Mouse (Mus musculus): ENCODE data around the gene Trappc13. TPM values are rescaled to one million over a fixed set of nuclear protein-coding genes. Genes with fewer than 3 reads are reported as not detected.

Gene Trappc13
- polyA plus RNA-seq, 1 experiment from 2014 or later = 30.8 TPM

DNA sequence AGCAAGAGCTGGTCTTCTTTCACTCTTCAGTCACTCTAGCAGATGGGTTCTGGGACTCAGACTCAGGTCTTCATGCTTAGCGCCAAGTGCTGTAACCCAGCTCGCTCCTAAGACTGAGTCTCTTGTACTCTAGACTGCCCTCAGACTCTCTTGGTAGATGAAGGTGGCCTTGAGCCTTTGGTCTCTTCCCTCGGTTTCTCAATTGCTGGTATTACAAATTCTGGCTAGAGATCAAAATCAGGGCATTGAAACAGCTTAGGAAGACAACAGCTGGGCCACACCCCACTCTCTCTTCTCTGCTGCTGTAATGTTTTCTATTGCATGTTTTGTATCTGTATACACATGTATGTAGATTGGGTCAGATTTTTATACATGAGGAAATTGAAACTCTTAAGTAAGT, 32.6 kb downstream of the Trappc13 start:
- no peak overlapping the region for H3K4me3 ChIP-seq (ENCODE audit: low read depth, low read length)
- no peak overlapping the region for H3K4me2 ChIP-seq (replicated peaks; ENCODE audit: low read depth, low read length)
- H3K9ac ChIP-seq (replicated peaks; ENCODE audit: low read depth) = no peak overlapping the region
- no peaks in the 10 kb centered on the region for H3K4me1 ChIP-seq (ENCODE audit: insufficient read depth, low read depth, low read length)
- DNase-seq (ENCODE audit: low spot score) (no peak), ATAC-seq (no peak)
- H3K36me3 ChIP-seq (ENCODE audit: insufficient read depth, low read length) = peaks cover 30% of the 10 kb centered on the region; the same call in 1 of the 2 replicates
- WGBS = 90% methylated on average over 3 of the region's 3 CpGs
- H3K27me3 ChIP-seq (replicated peaks; ENCODE audit: insufficient read depth, low read length) = no peaks in the 10 kb centered on the region
- H3K27ac ChIP-seq (ENCODE audit: low read length) = no peak overlapping the region
- no peaks in the 10 kb centered on the region for H3K9me3 ChIP-seq (ENCODE audit: low read length)
- TF ChIP-seq CTCF (IDR thresholded peaks at IDR 0.05) (no peak), EP300 (IDR thresholded peaks at IDR 0.05) (no peak)

- no peak for TF ChIP-seq CTCF (IDR thresholded peaks at IDR 0.05)
- TF ChIP-seq EP300 (IDR thresholded peaks at IDR 0.05) = no peak
- 77% methylated on average over 9 of the region's 9 CpGs for WGBS
- Histone ChIP-seq H3K4me2 (replicated peaks; ENCODE audit: low read depth, low read length) (no peak overlapping the region), H3K27me3 (replicated peaks; ENCODE audit: insufficient read depth, low read length) (no peaks in the 10 kb centered on the region), H3K27ac (ENCODE audit: low read length) (no peak overlapping the region), H3K4me1 (ENCODE audit: insufficient read depth, low read depth, low read length) (no peaks in the 10 kb centered on the region), H3K9ac (replicated peaks; ENCODE audit: low read depth) (no peak overlapping the region), H3K4me3 (ENCODE audit: low read depth, low read length) (no peak overlapping the region), H3K36me3 (ENCODE audit: insufficient read depth, low read length) (peaks cover 30% of the 10 kb centered on the region; the same call in 1 of the 2 replicates), H3K9me3 (ENCODE audit: low read length) (no peaks in the 10 kb centered on the region)
- DNase-seq (ENCODE audit: low spot score) = no peak
- no peak for ATAC-seq
Measured at GRCm38 (mm10) chr13:104144871-104145270, 33.4 kb downstream of the Trappc13 start.

GRCm38 (mm10) chr13:104139369-104140209, 38.7 kb downstream of the Trappc13 start:
- ATAC-seq (peak; percentile 63), DNase-seq (ENCODE audit: low spot score) (peak; percentile 85)
- 31% methylated on average over 13 of the region's 13 CpGs for WGBS
- H3K4me3 ChIP-seq (ENCODE audit: low read depth, low read length) = no peak overlapping the region
- no peaks in the 10 kb centered on the region for H3K4me1 ChIP-seq (ENCODE audit: insufficient read depth, low read depth, low read length)
- H3K9me3 ChIP-seq (ENCODE audit: low read length) = no peaks in the 10 kb centered on the region
- H3K36me3 ChIP-seq (ENCODE audit: insufficient read depth, low read length) = peaks cover 19% of the 10 kb centered on the region; the same call in 1 of the 2 replicates
- H3K27ac ChIP-seq (ENCODE audit: low read length) = no peak overlapping the region
- H3K27me3 ChIP-seq (replicated peaks; ENCODE audit: insufficient read depth, low read length) = no peaks in the 10 kb centered on the region
- H3K4me2 ChIP-seq (replicated peaks; ENCODE audit: low read depth, low read length) = peak overlapping the region; percentile 20; the same call in 1 of the 2 replicates
- H3K9ac ChIP-seq (replicated peaks; ENCODE audit: low read depth) = no peak overlapping the region
- TF ChIP-seq CTCF (IDR thresholded peaks at IDR 0.05) = peak; percentile 89
- no peak for TF ChIP-seq EP300 (IDR thresholded peaks at IDR 0.05)

DNA sequence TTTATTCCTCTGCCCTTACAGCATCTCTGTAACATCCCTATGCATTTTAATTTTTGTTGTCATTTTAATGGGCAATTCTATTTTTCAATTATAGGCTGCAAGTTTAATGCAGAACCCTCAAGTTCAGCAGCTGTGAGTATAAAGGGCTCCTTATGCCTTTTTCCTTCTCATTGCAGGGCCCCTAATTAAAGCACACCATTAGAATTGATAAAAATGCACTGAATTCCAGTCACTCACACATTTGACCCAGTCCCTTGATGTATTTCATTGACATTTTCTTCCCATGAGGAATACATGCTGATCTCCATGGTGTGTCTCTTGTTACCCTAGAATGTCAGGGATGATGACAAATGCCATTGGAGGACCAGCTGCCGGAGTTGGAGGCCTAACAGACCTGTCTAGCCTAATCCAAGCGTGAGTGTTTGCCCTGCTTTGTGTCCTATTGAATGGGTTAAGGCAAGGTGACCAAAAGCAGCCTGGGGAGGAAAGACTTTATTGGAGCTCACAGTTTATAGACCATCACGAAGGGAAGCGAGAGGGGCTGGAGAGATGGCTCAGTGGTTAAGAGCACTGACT, 43.7 kb downstream of the Trappc13 start:
- ATAC-seq (no peak), DNase-seq (ENCODE audit: low spot score) (no peak)
- no peaks in the 10 kb centered on the region for H3K27me3 ChIP-seq (replicated peaks; ENCODE audit: insufficient read depth, low read length)
- H3K27ac ChIP-seq (ENCODE audit: low read length) = no peak overlapping the region
- no peaks in the 10 kb centered on the region for H3K9me3 ChIP-seq (ENCODE audit: low read length)
- no peak overlapping the region for H3K4me3 ChIP-seq (ENCODE audit: low read depth, low read length)
- H3K4me2 ChIP-seq (replicated peaks; ENCODE audit: low read depth, low read length) = no peak overlapping the region
- H3K4me1 ChIP-seq (ENCODE audit: insufficient read depth, low read depth, low read length) = no peaks in the 10 kb centered on the region
- TF ChIP-seq EP300 (IDR thresholded peaks at IDR 0.05) (no peak), CTCF (IDR thresholded peaks at IDR 0.05) (no peak)
- WGBS = 84% methylated on average over 4 of the region's 4 CpGs
- no peak overlapping the region for H3K9ac ChIP-seq (replicated peaks; ENCODE audit: low read depth)
- H3K36me3 ChIP-seq (ENCODE audit: insufficient read depth, low read length) = 0 out of 2 replicates have a peak, but pooled peaks cover 4% of the 10 kb centered on the region

- no peak overlapping the region for H3K9ac ChIP-seq (replicated peaks; ENCODE audit: low read depth)
- 0 out of 2 replicates have a peak, but pooled peaks cover 4% of the 10 kb centered on the region for H3K36me3 ChIP-seq (ENCODE audit: insufficient read depth, low read length)
- no peaks in the 10 kb centered on the region for H3K27me3 ChIP-seq (replicated peaks; ENCODE audit: insufficient read depth, low read length)
- no peaks in the 10 kb centered on the region for H3K4me1 ChIP-seq (ENCODE audit: insufficient read depth, low read depth, low read length)
- H3K4me2 ChIP-seq (replicated peaks; ENCODE audit: low read depth, low read length) = no peak overlapping the region
- no peak overlapping the region for H3K4me3 ChIP-seq (ENCODE audit: low read depth, low read length)
- WGBS = 82% methylated on average over 2 of the region's 2 CpGs
- DNase-seq (ENCODE audit: low spot score) (no peak), ATAC-seq (no peak)
- no peaks in the 10 kb centered on the region for H3K9me3 ChIP-seq (ENCODE audit: low read length)
- H3K27ac ChIP-seq (ENCODE audit: low read length) = no peak overlapping the region
- TF ChIP-seq EP300 (IDR thresholded peaks at IDR 0.05) (no peak), CTCF (IDR thresholded peaks at IDR 0.05) (no peak)
Measured at GRCm38 (mm10) chr13:104132561-104132960, 45.7 kb downstream of the Trappc13 start.

DNA sequence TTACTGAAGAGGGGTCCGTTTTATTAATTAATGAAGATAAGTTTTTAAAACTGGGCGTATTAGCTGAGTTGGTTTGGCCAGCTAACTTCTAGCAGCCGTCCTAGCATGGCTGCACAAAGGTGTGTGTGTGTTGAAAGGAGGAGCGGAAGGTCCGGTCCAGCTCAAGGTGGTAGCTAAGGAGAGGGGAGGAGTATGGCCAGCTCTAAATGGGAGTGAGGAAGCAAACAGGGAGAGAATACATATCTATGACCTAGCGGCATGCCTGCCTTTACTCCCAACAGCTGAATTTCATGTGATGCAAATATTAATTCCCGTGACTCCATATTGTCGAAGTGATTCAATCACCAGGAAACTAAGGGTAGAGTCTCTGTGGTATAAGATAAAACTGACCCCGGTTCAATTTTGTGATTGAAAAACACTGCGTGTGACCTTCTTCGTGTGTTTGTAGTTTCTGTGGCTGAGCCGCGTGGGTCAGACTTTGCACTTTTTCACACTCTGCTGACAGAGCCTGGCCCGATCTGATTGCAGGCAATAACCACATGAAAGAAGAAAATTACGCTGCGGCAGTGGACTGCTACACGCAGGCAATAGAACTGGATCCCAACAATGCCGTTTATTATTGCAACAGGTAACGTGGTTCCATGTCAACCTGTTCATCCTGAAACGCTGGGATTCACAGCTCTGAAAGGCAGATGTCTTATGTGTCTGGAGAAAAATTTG, 54.4 kb downstream of the Trappc13 start:
- ATAC-seq (no peak), DNase-seq (ENCODE audit: low spot score) (no peak)
- WGBS = 90% methylated on average over 20 of the region's 20 CpGs
- Histone ChIP-seq H3K9ac (replicated peaks; ENCODE audit: low read depth) (no peak overlapping the region), H3K27me3 (replicated peaks; ENCODE audit: insufficient read depth, low read length) (no peaks in the 10 kb centered on the region), H3K4me2 (replicated peaks; ENCODE audit: low read depth, low read length) (no peak overlapping the region), H3K4me1 (ENCODE audit: insufficient read depth, low read depth, low read length) (no peaks in the 10 kb centered on the region), H3K9me3 (ENCODE audit: low read length) (no peaks in the 10 kb centered on the region), H3K27ac (ENCODE audit: low read length) (no peak overlapping the region), H3K4me3 (ENCODE audit: low read depth, low read length) (no peak overlapping the region), H3K36me3 (ENCODE audit: insufficient read depth, low read length) (no peaks in the 10 kb centered on the region)
- TF ChIP-seq CTCF (IDR thresholded peaks at IDR 0.05) (no peak), EP300 (IDR thresholded peaks at IDR 0.05) (no peak)

All from lung, postnatal 0 days (tissue).